Mouse (Mus musculus): ENCODE measurements around the gene Pcnt. TPM values are rescaled to one million over a fixed set of nuclear protein-coding genes. Genes with fewer than 3 reads are reported as not detected.

Pcnt gene
- total and polyA plus RNA-seq, 2 experiments = 5.1 to 6.1 TPM

DNA sequence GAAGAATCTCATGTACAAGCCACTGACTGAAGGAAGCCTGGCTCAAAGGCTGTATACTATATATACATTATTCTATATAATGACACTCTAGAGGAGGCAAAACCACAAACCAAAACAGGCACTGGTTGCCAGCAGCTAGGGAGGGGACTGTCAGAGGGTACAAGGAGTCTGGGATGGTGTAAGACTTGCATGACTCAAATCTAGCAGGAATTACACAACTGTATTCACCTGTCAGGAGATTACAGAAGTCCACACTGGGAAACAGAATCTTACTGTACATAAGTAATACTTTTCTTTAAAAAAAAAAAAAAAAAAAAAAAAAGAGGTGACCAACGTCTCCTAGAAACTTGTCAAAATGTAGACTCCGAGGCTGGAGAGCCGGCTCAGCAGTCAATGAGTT lies 114.0 kb downstream of the Pcnt start:
- H3K4me3 ChIP-seq (ENCODE audit: insufficient read depth, low read depth, low read length) = no peak overlapping the region
- H3K27me3 ChIP-seq (ENCODE audit: control insufficient read depth, insufficient read depth, low read length) = no peaks in the 10 kb centered on the region
- no peaks in the 10 kb centered on the region for H3K4me1 ChIP-seq (ENCODE audit: control insufficient read depth, insufficient read depth, low read length)
- no peaks in the 10 kb centered on the region; the same call in 1 of the 2 replicates for H3K79me2 ChIP-seq (ENCODE audit: control insufficient read depth, insufficient read depth, low read length)
- H3K36me3 ChIP-seq (ENCODE audit: control insufficient read depth, insufficient read depth, low read length) = no peaks in the 10 kb centered on the region
- DNase-seq (ENCODE audit: extremely low read depth, low read depth, low spot score) = no peak
- 86% methylated on average over 3 of the region's 3 CpGs for WGBS
- TF ChIP-seq CTCF (IDR thresholded peaks at IDR 0.05; ENCODE audit: low read depth, low read length) = no peak
- no peak for TF ChIP-seq POLR2A (IDR thresholded peaks at IDR 0.05; ENCODE audit: extremely low read depth, insufficient read depth, low read length)
- H3K9ac ChIP-seq (ENCODE audit: low read depth, low read length) = no peak overlapping the region
- no peak overlapping the region for H3K27ac ChIP-seq (replicated peaks; ENCODE audit: insufficient read depth, low read depth, low read length)

DNA sequence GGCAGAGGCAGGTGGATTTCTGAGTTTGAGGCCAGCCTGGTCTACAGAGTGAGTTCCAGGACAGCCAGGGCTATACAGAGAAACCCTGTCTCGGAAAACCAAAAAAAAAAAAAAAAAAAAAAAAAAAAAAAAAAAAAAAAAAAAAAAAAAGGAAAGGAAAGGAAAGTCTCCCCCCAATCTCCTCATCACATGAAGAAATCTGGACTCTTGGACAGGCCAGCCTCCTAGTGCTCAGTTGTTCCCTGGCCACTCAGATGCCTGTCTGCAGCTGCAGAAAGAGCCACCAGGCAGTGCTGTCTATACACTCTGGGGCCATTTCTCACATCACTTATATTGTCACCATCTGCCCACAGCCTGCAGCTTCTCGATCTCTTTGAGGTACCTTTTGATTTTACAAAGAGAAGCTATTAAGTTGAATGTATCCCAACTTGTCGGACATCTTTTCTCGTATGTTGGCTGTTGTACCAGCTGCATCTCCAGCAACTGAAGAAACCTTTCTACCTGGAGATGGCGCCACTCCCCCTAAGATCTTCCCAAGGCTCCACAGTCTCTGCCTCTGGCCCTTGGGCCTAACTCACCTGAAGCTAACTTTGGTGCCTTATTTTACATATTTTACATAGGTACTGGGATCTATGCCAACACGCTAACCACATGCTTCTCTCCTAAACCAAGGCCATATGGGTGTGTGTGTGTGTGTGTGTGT lies 116.1 kb downstream of the Pcnt start:
- no peak overlapping the region for H3K27ac ChIP-seq (replicated peaks; ENCODE audit: insufficient read depth, low read depth, low read length)
- WGBS = 86% methylated on average over 6 of the region's 6 CpGs
- peak; percentile 6 for DNase-seq (ENCODE audit: extremely low read depth, low read depth, low spot score)

GRCm38 (mm10) chr10:76317623-76318022 lies 125.0 kb downstream of the Pcnt start:
- WGBS = 93% methylated on average over 12 of the region's 12 CpGs
- H3K27ac ChIP-seq (replicated peaks; ENCODE audit: insufficient read depth, low read depth, low read length) = no peak overlapping the region
- H3K9ac ChIP-seq (ENCODE audit: low read depth, low read length) = no peak overlapping the region
- no peaks in the 10 kb centered on the region for H3K27me3 ChIP-seq (ENCODE audit: control insufficient read depth, insufficient read depth, low read length)
- H3K4me1 ChIP-seq (ENCODE audit: control insufficient read depth, insufficient read depth, low read length) = no peaks in the 10 kb centered on the region
- no peaks in the 10 kb centered on the region for H3K36me3 ChIP-seq (ENCODE audit: control insufficient read depth, insufficient read depth, low read length)
- TF ChIP-seq POLR2A (IDR thresholded peaks at IDR 0.05; ENCODE audit: extremely low read depth, insufficient read depth, low read length) (no peak), CTCF (IDR thresholded peaks at IDR 0.05; ENCODE audit: low read depth, low read length) (no peak)
- no peaks in the 10 kb centered on the region for H3K79me2 ChIP-seq (ENCODE audit: control insufficient read depth, insufficient read depth, low read length)
- no peak overlapping the region for H3K4me3 ChIP-seq (ENCODE audit: insufficient read depth, low read depth, low read length)
- no peak for DNase-seq (ENCODE audit: extremely low read depth, low read depth, low spot score)

More for the DNA sequence above, 116.1 kb downstream of the Pcnt start:
- peak; percentile 31; the same call in 1 of the 2 replicates for TF ChIP-seq CTCF (IDR thresholded peaks at IDR 0.05; ENCODE audit: low read depth, low read length)
- no peak for TF ChIP-seq POLR2A (IDR thresholded peaks at IDR 0.05; ENCODE audit: extremely low read depth, insufficient read depth, low read length)
- Histone ChIP-seq H3K36me3 (ENCODE audit: control insufficient read depth, insufficient read depth, low read length) (no peaks in the 10 kb centered on the region), H3K79me2 (ENCODE audit: control insufficient read depth, insufficient read depth, low read length) (no peaks in the 10 kb centered on the region; the same call in 1 of the 2 replicates), H3K9ac (ENCODE audit: low read depth, low read length) (no peak overlapping the region), H3K4me1 (ENCODE audit: control insufficient read depth, insufficient read depth, low read length) (no peaks in the 10 kb centered on the region), H3K4me3 (ENCODE audit: insufficient read depth, low read depth, low read length) (no peak overlapping the region), H3K27me3 (ENCODE audit: control insufficient read depth, insufficient read depth, low read length) (no peaks in the 10 kb centered on the region)

DNA sequence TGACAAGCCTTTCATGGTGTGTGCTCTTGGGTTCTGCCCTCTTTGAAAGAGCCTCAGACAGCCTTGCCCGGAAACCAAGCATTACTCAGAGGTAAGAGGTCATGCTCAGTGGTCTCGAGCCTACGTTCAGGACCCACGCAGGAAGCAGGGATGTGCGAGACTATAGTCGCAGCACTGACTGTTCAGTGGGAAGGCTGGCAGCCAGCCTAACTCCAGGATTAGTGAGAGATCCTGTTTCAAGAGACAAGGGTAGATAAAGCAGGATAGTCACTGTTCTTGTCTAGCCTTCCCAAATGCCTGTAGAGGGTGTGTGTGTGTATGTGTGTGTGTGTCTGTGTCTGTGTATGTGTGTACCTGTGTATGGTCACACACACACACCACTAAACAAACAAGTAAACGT lies 126.4 kb downstream of the Pcnt start:
- no peak for DNase-seq (ENCODE audit: extremely low read depth, low read depth, low spot score)
- no peak for TF ChIP-seq POLR2A (IDR thresholded peaks at IDR 0.05; ENCODE audit: extremely low read depth, insufficient read depth, low read length)
- Histone ChIP-seq H3K27ac (replicated peaks; ENCODE audit: insufficient read depth, low read depth, low read length) (no peak overlapping the region), H3K36me3 (ENCODE audit: control insufficient read depth, insufficient read depth, low read length) (no peaks in the 10 kb centered on the region), H3K4me3 (ENCODE audit: insufficient read depth, low read depth, low read length) (no peak overlapping the region), H3K4me1 (ENCODE audit: control insufficient read depth, insufficient read depth, low read length) (no peaks in the 10 kb centered on the region), H3K27me3 (ENCODE audit: control insufficient read depth, insufficient read depth, low read length) (no peaks in the 10 kb centered on the region), H3K9ac (ENCODE audit: low read depth, low read length) (no peak overlapping the region), H3K79me2 (ENCODE audit: control insufficient read depth, insufficient read depth, low read length) (no peaks in the 10 kb centered on the region)
- WGBS = 78% methylated on average over 7 of the region's 7 CpGs

DNA sequence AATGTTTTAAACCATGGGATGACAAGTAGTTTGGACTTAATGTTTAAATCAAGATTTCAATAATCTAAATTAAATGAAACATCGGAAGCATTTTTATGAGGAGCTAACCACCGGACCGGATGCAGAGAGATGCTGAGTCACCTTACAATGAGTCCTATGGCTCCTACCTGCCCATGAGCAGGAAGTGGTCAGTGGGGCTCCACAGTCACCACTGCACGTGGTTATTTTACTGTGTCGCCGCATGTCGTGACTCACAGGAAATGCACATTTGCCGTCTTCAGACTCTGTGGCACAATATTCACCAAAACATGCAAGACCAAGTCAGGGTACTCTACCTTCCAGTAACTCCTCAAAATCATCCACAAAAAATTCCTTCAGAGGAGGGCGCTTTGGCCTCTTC lies 135.8 kb downstream of the Pcnt start:
- H3K9ac ChIP-seq (ENCODE audit: low read depth, low read length) = no peak overlapping the region
- peaks cover 2% of the 10 kb centered on the region; the same call in 1 of the 2 replicates for H3K36me3 ChIP-seq (ENCODE audit: control insufficient read depth, insufficient read depth, low read length)
- no peak overlapping the region for H3K4me3 ChIP-seq (ENCODE audit: insufficient read depth, low read depth, low read length)
- WGBS = 84% methylated on average over 9 of the region's 9 CpGs
- TF ChIP-seq POLR2A (IDR thresholded peaks at IDR 0.05; ENCODE audit: extremely low read depth, insufficient read depth, low read length) (no peak), CTCF (IDR thresholded peaks at IDR 0.05; ENCODE audit: low read depth, low read length) (no peak)
- H3K4me1 ChIP-seq (ENCODE audit: control insufficient read depth, insufficient read depth, low read length) = no peaks in the 10 kb centered on the region
- no peaks in the 10 kb centered on the region for H3K79me2 ChIP-seq (ENCODE audit: control insufficient read depth, insufficient read depth, low read length)
- no peak for DNase-seq (ENCODE audit: extremely low read depth, low read depth, low spot score)
- H3K27me3 ChIP-seq (ENCODE audit: control insufficient read depth, insufficient read depth, low read length) = no peaks in the 10 kb centered on the region
- H3K27ac ChIP-seq (replicated peaks; ENCODE audit: insufficient read depth, low read depth, low read length) = no peak overlapping the region

Other genes starting within 250 kb of the Pcnt start
- gene Prmt2, start 204.9 kb downstream of the Pcnt start, total RNA-seq (2014; rRNA removed) = 1.1 TPM in 2 replicates
- gene Prmt2, start 204.9 kb downstream of the Pcnt start, polyA plus RNA-seq (2012; rRNA removed) = 0.73 and 1.4 TPM in 2 replicates
- gene S100b, start 188.9 kb downstream of the Pcnt start, total RNA-seq (2014; rRNA removed) = 0.09 and 0.13 TPM in 2 replicates
- not detected in 2 replicates for gene S100b, start 188.9 kb downstream of the Pcnt start, polyA plus RNA-seq (2012; rRNA removed)
- gene Dip2a, start 97.5 kb downstream of the Pcnt start, total RNA-seq (2014; rRNA removed) = 2.0 and 2.6 TPM in 2 replicates
- gene Dip2a, start 97.5 kb downstream of the Pcnt start, polyA plus RNA-seq (2012; rRNA removed) = 1.6 and 1.7 TPM in 2 replicates
- not detected in 2 replicates for gene AC141477.1, start 2.3 kb downstream of the Pcnt start, total RNA-seq (2014; rRNA removed)
- gene AC141477.1, start 2.3 kb downstream of the Pcnt start, polyA plus RNA-seq (2012; rRNA removed) = not detected in 2 replicates
- not detected in 2 replicates for gene 2610028H24Rik, start 6.3 kb upstream of the Pcnt start, total RNA-seq (2014; rRNA removed)
- gene 2610028H24Rik, start 6.3 kb upstream of the Pcnt start, polyA plus RNA-seq (2012; rRNA removed) = not detected in 2 replicates
- gene Mcm3ap, start 26.1 kb upstream of the Pcnt start, total RNA-seq (2014; rRNA removed) = 11.4 and 14.4 TPM in 2 replicates
- gene Mcm3ap, start 26.1 kb upstream of the Pcnt start, polyA plus RNA-seq (2012; rRNA removed) = 8.8 and 13.6 TPM in 2 replicates
- gene Ybey, start 26.3 kb upstream of the Pcnt start, total RNA-seq (2014; rRNA removed) = 2.9 and 3.0 TPM in 2 replicates
- 2.1 and 2.6 TPM in 2 replicates for gene Ybey, start 26.3 kb upstream of the Pcnt start, polyA plus RNA-seq (2012; rRNA removed)
- gene Lss, start 88.8 kb upstream of the Pcnt start, total RNA-seq (2014; rRNA removed) = 42.6 and 53.4 TPM in 2 replicates
- gene Lss, start 88.8 kb upstream of the Pcnt start, polyA plus RNA-seq (2012; rRNA removed) = 45.7 and 62.6 TPM in 2 replicates
- not detected in 2 replicates for gene Spatc1l, start 119.5 kb upstream of the Pcnt start, total RNA-seq (2014; rRNA removed)
- gene Spatc1l, start 119.5 kb upstream of the Pcnt start, polyA plus RNA-seq (2012; rRNA removed) = 0.13 and 0.14 TPM in 2 replicates
- gene Ftcd, start 132.9 kb upstream of the Pcnt start, total RNA-seq (2014; rRNA removed) = 335 and 349 TPM in 2 replicates
- gene Ftcd, start 132.9 kb upstream of the Pcnt start, polyA plus RNA-seq (2012; rRNA removed) = 526 and 676 TPM in 2 replicates
- gene Col6a2, start 180.8 kb upstream of the Pcnt start, total RNA-seq (2014; rRNA removed) = 1.8 and 2.9 TPM in 2 replicates
- 3.2 and 3.6 TPM in 2 replicates for gene Col6a2, start 180.8 kb upstream of the Pcnt start, polyA plus RNA-seq (2012; rRNA removed)

Measured in liver, adult 2 months (tissue).